Mouse (Mus musculus): Measurements from ENCODE around the gene S100a2.

DNA sequence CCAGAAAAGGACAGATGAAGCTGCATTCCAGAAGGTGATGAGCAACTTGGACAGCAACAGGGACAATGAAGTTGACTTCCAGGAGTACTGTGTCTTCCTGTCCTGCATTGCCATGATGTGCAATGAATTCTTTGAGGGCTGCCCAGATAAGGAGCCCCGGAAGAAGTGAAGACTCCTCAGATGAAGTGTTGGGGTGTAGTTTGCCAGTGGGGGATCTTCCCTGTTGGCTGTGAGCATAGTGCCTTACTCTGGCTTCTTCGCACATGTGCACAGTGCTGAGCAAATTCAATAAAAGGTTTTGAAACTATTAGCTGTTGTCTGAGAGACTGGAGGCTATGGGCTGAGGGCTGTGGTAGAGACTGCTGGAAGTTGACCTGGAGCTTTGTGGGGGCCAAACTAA lies 15.7 kb downstream of the S100a2 start:
- TF ChIP-seq POLR2A (IDR thresholded peaks at IDR 0.05; ENCODE audit: control insufficient read depth in 1 of 2, insufficient read depth in 1 of 2, low read depth in 1 of 2, low read length in 2 of 2, poor library complexity in 1 of 2) (no peak), MYC (IDR thresholded peaks at IDR 0.05; ENCODE audit: low read depth, low read length) (no peak), CTCF (IDR thresholded peaks at IDR 0.05 in 2 of 3, conservative IDR thresholded peaks at IDR 0.05 in 1 of 3; ENCODE audit: control insufficient read depth in 1 of 3, insufficient read depth in 1 of 3, low read depth in 2 of 3, low read length in 3 of 3, poor library complexity in 1 of 3, severe bottlenecking in 1 of 3) (no peak), NRF1 (IDR thresholded peaks at IDR 0.05; ENCODE audit: insufficient read depth, low read depth, low read length, poor library complexity, severe bottlenecking) (no peak), JUND (IDR thresholded peaks at IDR 0.05; ENCODE audit: low read depth, low read length) (no peak), USF1 (IDR thresholded peaks at IDR 0.05; ENCODE audit: low read depth, low read length) (no peak), TAL1 (IDR thresholded peaks at IDR 0.05; ENCODE audit: low read length) (no peak), ZC3H11A (IDR thresholded peaks at IDR 0.05; ENCODE audit: low read depth, low read length) (no peak)
